Mouse (Mus musculus) stomach, embryonic 16.5 days (tissue): ENCODE results near the gene Elmod3. TPM values are rescaled to one million over a fixed set of nuclear protein-coding genes. Genes with fewer than 3 reads are reported as not detected.

Experiments
- ATAC-seq: fragments of 200-750 bp; cut with Nextera tagmentation; 2 replicates; pipeline ENCODE4 v1.8.0; 2017; ENCODE audit warnings: moderate number of reproducible peaks, moderate TSS enrichment; ENCODE audit not compliant: insufficient read depth, low FRiP score
- H3K27ac ChIP-seq: fragments of 300-500 bp; sonication (generic); 2 replicates; pipeline ENCODE4 v1.5.1; 2014; ENCODE audit warnings: low read length
- H3K27me3 ChIP-seq: fragments of 300-500 bp; sonication (generic); 2 replicates; pipeline ENCODE4 v1.6.1; 2014; ENCODE audit warnings: low read length, control low read depth, mixed read lengths; ENCODE audit not compliant: control insufficient read depth, insufficient read depth
- H3K36me3 ChIP-seq: fragments of 300-500 bp; sonication (generic); 2 replicates; pipeline ENCODE4 v1.6.1; 2014; ENCODE audit warnings: low read length; ENCODE audit not compliant: control insufficient read depth, insufficient read depth
- H3K4me1 ChIP-seq: fragments of 300-500 bp; sonication (generic); 2 replicates; pipeline ENCODE4 v1.6.1; 2014; ENCODE audit warnings: low read length, control low read depth, mixed read lengths; ENCODE audit not compliant: control insufficient read depth, insufficient read depth
- H3K4me2 ChIP-seq: fragments of 300-500 bp; sonication (generic); 2 replicates; pipeline ENCODE4 v1.6.1; 2014; ENCODE audit warnings: low read depth, low read length, mixed read lengths
- H3K4me3 ChIP-seq: fragments of 300-500 bp; sonication (generic); replicated peaks from 2 replicates; pipeline ENCODE4 v1.5.1; 2014; ENCODE audit warnings: mild to moderate bottlenecking, low read length
- H3K9ac ChIP-seq: fragments of 300-500 bp; sonication (generic); 2 replicates; pipeline ENCODE4 v1.6.1; 2014; ENCODE audit warnings: low read length
- H3K9me3 ChIP-seq: fragments of 300-500 bp; sonication (generic); replicated peaks from 2 replicates; pipeline ENCODE4 v1.6.1; 2016; ENCODE audit warnings: low read length, control low read depth; ENCODE audit not compliant: control insufficient read depth
- WGBS: fragments of 180-500 bp; shearing (Covaris S2); extraction: QIAGEN DNeasy Blood & Tissue Kit; methylation state at CpG from one replicate; pipeline ENCODE4 v1.1.7; 2014; 5-methylcytosine and 5-hydroxymethylcytosine counted together
- polyA plus RNA-seq: library from polyadenylated mRNA; unstranded; fragments of >200 nt; fragmentation: Nextera tagmentation; extraction: Ambion mirVana; gene quantifications from 2 replicates; pipeline ENCODE4 v1.2.1, GENCODE M21; 2015

Elmod3 gene
- polyA plus RNA-seq, 1 experiment from 2014 or later, result 19.6 TPM

- H3K27me3 ChIP-seq, result no peaks in the 10 kb centered on the region
- no peaks in the 10 kb centered on the region for H3K9me3 ChIP-seq
- no peak overlapping the region for H3K9ac ChIP-seq
- no peaks in the 10 kb centered on the region for H3K4me1 ChIP-seq
- H3K27ac ChIP-seq, result no peak overlapping the region
- H3K4me3 ChIP-seq, result no peak overlapping the region
- ATAC-seq, result no peak
- H3K4me2 ChIP-seq, result no peak overlapping the region
- H3K36me3 ChIP-seq, result no peaks in the 10 kb centered on the region
These were observed 8.1 kb downstream of the Elmod3 start for GRCm38 (mm10) chr6:72590111-72590510.

GRCm38 (mm10) chr6:72588307-72588706 is 9.9 kb downstream of the Elmod3 start:
- Histone ChIP-seq H3K27me3 (no peaks in the 10 kb centered on the region), H3K9me3 (no peaks in the 10 kb centered on the region), H3K27ac (no peak overlapping the region), H3K4me2 (no peak overlapping the region), H3K36me3 (no peaks in the 10 kb centered on the region), H3K4me1 (no peaks in the 10 kb centered on the region), H3K4me3 (no peak overlapping the region), H3K9ac (no peak overlapping the region)
- ATAC-seq, result no peak

GRCm38 (mm10) chr6:72586701-72587100 is 11.5 kb downstream of the Elmod3 start:
- Histone ChIP-seq H3K4me1 (no peaks in the 10 kb centered on the region), H3K9me3 (no peaks in the 10 kb centered on the region), H3K27ac (no peak overlapping the region), H3K4me3 (no peak overlapping the region), H3K36me3 (no peaks in the 10 kb centered on the region), H3K9ac (no peak overlapping the region), H3K4me2 (no peak overlapping the region), H3K27me3 (no peaks in the 10 kb centered on the region)
- WGBS, result 76% methylated on average over 3 of the region's 3 CpGs
- ATAC-seq, result no peak

GRCm38 (mm10) chr6:72584154-72584553 is 14.1 kb downstream of the Elmod3 start:
- Histone ChIP-seq H3K9me3 (no peaks in the 10 kb centered on the region), H3K9ac (no peak overlapping the region), H3K4me3 (no peak overlapping the region), H3K4me2 (no peak overlapping the region), H3K27ac (no peak overlapping the region), H3K36me3 (no peaks in the 10 kb centered on the region), H3K4me1 (no peaks in the 10 kb centered on the region), H3K27me3 (no peaks in the 10 kb centered on the region)
- ATAC-seq, result peak; percentile 34; the same call in 1 of the 2 replicates
- 68% methylated on average over 11 of the region's 11 CpGs for WGBS

GRCm38 (mm10) chr6:72583211-72583839 is 14.9 kb downstream of the Elmod3 start:
- Histone ChIP-seq H3K9ac (no peak overlapping the region), H3K4me2 (no peak overlapping the region), H3K9me3 (no peaks in the 10 kb centered on the region), H3K27ac (no peak overlapping the region), H3K36me3 (no peaks in the 10 kb centered on the region), H3K4me3 (no peak overlapping the region), H3K27me3 (no peaks in the 10 kb centered on the region), H3K4me1 (no peaks in the 10 kb centered on the region)
- no peak for ATAC-seq
- 81% methylated on average over 4 of the region's 4 CpGs for WGBS

- no peak overlapping the region for H3K4me2 ChIP-seq
- 77% methylated on average over 11 of the region's 11 CpGs for WGBS
- H3K9me3 ChIP-seq, result no peaks in the 10 kb centered on the region
- no peaks in the 10 kb centered on the region for H3K36me3 ChIP-seq
- no peak overlapping the region for H3K4me3 ChIP-seq
- no peak overlapping the region for H3K27ac ChIP-seq
- H3K9ac ChIP-seq, result no peak overlapping the region
- ATAC-seq, result no peak
- H3K27me3 ChIP-seq, result no peaks in the 10 kb centered on the region
- no peaks in the 10 kb centered on the region for H3K4me1 ChIP-seq
These were observed 16.4 kb downstream of the Elmod3 start for GRCm38 (mm10) chr6:72581625-72582382.

- H3K27ac ChIP-seq, result no peak overlapping the region
- no peak overlapping the region for H3K4me3 ChIP-seq
- H3K4me2 ChIP-seq, result no peak overlapping the region
- H3K9me3 ChIP-seq, result no peaks in the 10 kb centered on the region
- no peaks in the 10 kb centered on the region for H3K36me3 ChIP-seq
- no peak for ATAC-seq
- H3K27me3 ChIP-seq, result no peaks in the 10 kb centered on the region
- no peak overlapping the region for H3K9ac ChIP-seq
- H3K4me1 ChIP-seq, result no peaks in the 10 kb centered on the region
- 93% methylated on average over 3 of the region's 3 CpGs for WGBS
These were observed 22.2 kb downstream of the Elmod3 start for GRCm38 (mm10) chr6:72576041-72576440.

- 25% methylated on average over 3 of the region's 3 CpGs for WGBS
- Histone ChIP-seq H3K4me1 (no peaks in the 10 kb centered on the region), H3K4me2 (no peak overlapping the region), H3K4me3 (no peak overlapping the region), H3K27me3 (no peaks in the 10 kb centered on the region), H3K9ac (no peak overlapping the region), H3K9me3 (no peaks in the 10 kb centered on the region), H3K27ac (no peak overlapping the region), H3K36me3 (peaks cover 6% of the 10 kb centered on the region; the same call in 1 of the 2 replicates)
- ATAC-seq, result no peak
These were observed 26.4 kb downstream of the Elmod3 start for GRCm38 (mm10) chr6:72571826-72572225.

- no peak overlapping the region for H3K4me3 ChIP-seq
- ATAC-seq, result no peak
These were observed 27.4 kb downstream of the Elmod3 start for GRCm38 (mm10) chr6:72570644-72571397.

More at GRCm38 (mm10) chr6:72570644-72571397, 27.4 kb downstream of the Elmod3 start:
- Histone ChIP-seq H3K27me3 (no peaks in the 10 kb centered on the region), H3K36me3 (peaks cover 6% of the 10 kb centered on the region; the same call in 1 of the 2 replicates), H3K27ac (no peak overlapping the region), H3K4me1 (peaks cover 3% of the 10 kb centered on the region; the same call in 1 of the 2 replicates), H3K4me2 (no peak overlapping the region), H3K9me3 (no peaks in the 10 kb centered on the region), H3K9ac (no peak overlapping the region)
- 85% methylated on average over 10 of the region's 10 CpGs for WGBS
